Mouse (Mus musculus) kidney, postnatal 10 days (tissue): ENCODE results near the gene Sgsm1.

ENCODE experiments used
- DNase-seq: peaks from one replicate; pipeline ENCODE4 v3.0.0; 2021; ENCODE audit warnings: mixed read lengths

Gene Sgsm1

DNA sequence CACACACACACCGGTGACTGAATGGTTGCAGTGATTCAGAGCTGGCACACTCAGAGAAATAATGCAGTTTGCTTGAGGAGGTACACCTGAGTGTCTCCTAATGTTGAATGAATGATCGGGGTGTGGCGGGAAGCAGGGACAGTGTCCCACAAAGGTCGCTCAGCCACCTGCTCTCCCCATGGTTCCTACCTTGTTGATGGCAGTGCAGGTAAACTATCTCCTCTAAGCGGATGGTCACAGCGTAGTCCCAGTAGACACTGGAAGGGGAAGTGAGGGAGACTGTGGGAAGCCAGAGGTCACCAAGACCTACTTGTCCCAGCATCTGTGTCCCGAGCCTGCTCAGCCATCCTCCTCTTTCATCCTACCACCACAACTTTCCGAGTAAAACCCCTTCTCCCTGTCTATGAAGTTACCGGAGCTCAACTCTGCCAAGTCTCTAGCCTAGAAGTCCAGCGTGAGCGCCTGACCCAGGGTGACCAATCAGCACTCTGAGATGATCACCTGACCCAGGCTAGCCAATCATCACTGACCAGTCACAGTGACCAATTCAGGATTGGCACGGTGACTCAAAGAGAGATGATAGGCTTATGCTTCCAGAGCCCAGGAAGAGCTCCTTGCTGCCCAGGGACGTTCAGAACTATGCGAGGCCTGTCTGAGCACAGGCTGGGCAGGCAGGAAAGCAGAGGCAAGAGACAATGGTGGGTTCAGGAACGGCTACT lies 30.3 kb downstream of the Sgsm1 start:
- peak; percentile 42 for DNase-seq

DNA sequence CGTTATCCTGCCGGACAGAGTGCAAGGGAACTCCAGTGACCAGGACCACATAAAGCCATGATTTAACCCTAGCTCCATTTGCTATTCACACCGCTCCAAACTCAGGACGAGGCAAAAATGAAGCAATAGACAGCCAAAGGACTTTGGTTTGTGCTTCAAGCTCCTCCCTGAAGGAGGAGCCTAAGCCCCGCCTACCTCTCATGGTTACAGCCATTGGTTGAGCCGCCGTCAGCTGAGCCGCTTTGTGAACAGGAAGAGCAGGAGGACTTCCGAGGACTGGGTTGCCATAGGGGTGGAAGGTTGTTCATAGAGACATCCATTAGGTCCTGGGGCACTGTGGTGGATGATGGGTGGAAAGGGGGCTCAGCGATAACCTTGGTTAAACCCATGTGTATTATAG lies 34.7 kb downstream of the Sgsm1 start:
- DNase-seq, result no peak

DNA sequence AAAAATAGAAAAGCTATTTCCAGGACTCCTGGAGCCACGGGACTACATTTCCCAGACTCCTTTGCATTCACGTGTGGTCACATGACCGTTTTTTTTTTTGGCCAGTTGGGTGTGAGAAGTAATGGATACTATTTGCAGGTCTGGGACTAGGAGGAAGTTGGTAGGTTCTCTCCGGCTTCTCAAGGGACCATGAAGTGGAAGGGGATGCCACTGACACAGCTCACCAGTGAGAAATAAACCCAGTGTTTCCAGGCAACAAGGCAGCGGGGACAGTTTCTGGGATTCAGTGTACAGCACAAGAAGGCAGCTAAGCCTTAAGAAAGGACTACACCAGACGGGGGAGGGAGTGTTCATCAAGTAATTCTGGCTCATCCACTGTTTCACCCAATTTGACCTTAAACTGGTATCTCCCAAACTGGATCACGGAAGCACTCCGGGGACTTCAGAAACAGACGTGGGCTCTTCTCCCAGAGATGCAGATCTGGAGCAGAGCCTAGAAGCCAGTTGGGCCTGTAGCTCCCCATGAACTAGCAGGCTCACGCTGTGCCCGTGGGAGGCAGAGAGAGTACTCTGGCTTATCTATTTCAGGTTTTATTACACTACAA lies 39.3 kb downstream of the Sgsm1 start:
- DNase-seq, result no peak

DNA sequence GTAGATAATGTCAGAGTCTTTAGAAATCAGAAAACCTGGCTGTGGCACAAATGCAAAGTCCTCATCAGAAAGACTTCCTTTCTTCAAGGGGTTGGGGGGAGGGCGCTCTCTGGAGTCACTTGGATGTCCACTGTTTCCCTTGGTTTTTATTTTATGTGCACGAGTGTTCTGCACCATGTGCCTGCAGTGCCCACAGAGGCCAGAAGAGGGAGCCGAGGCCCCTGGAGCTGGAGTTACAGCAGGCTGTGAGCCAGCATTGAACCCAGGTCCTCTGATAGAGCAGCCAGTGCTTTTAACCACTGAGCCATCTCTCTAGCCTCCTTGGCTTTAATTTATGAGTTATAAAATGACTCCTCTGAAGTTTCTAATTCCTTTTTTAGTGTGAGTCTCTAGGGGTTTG lies 40.5 kb downstream of the Sgsm1 start:
- no peak for DNase-seq

DNA sequence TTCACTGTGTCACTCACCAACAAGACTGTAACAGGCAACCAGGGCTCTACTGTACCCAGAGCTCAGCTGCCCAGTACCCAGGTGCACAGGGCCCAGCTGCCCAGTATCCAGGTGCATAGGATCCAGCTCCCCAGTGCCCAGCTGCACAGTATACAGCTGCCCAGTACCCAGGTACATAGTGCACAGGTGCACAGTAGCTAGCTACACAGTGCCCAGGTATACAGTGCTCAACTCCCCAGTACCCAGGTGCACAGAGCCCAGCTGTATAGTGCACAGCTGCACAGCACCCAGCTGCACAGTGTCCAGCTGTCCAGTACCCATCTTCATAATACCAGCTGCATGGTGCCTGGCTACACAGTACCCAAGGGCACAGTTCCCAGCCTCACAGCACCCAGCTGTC lies 42.3 kb downstream of the Sgsm1 start:
- DNase-seq, result no peak

DNA sequence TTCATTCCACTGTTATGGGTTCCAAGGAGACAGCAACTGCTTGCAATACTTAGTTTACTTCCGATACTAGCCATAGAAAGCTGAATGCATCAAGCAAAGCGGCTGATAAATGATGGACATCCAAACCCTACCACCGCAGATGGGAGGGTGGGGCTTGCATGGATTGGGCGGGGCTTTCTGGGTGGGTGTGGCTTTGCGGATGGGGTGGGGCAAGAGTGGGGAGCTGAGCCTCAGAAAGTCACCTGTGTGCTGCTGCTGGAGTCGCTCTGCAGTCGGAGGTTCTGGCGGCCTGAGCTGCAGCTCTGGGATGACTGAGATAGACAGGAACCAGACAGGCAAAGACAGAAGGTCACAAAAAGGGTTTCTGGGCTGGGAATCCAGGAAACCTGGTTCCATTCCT lies 44.9 kb downstream of the Sgsm1 start:
- no peak for DNase-seq

DNA sequence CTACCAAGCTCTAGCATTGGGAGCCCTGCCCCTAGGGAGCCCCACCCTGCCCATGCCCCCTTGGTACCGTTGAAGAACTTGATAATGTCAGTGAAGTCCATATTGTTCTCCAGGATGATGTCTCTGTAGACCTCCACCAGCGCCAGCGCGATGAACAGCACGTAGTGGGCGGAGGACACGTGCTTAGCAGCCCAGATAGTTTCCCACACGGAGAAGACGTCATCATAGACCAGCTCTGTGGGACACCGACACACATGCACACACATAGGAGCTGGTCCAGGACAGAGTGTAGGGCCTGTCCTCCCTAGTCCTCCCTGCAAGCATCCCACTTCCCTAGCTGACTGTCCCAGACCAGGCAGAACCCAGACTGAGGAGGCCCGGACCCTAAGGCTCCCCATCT lies 59.8 kb downstream of the Sgsm1 start:
- DNase-seq, result no peak

DNA sequence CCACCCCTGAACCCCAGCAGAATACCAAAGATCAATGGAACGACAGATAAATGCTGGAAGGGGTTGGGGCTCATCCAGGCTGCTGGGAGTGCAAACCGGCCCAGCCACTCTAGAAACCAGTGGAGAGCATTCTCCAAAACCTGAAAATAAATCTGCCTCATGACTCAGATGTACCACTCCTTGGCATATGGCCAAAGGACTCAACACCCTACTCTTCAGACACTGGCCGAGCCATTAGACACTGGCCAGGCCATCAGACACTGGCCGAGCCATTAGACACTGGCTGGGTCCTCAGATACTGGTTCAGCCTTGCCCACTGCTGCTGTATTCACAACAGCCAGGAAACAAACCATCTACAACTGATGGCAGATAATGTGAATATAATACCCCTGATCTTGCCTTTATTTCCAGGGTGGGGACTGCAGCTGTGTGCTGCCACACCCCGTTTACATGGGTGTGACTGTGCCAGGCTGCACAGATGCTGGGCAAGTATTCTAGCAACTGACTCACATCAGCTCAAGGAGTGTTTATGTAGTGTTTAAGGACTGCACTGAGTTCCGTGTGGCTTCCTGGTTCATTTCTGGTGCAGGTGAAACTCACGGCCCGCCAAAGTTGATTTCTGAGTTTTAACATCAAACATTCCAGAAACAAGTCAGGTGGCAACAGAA lies 61.2 kb downstream of the Sgsm1 start:
- DNase-seq, result no peak

DNA sequence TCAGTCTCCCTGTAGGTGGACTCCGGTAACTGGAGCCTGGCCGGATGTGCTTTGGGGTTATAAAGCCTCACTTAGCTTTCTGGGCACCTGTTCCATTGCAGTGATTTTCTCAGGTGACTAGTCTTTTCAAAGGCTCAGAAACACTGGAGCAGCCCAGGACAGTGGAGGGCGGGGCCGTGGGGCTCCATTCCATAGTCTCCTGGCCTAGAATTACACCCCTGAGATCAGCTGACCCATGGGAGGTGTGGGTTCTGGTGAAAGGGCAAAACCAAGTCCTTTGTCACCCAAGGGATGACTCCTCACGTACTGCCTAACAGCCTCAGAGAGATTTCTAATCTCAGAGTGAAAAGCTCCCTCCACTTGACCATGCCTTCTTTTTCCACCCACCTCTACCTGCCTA lies 80.4 kb downstream of the Sgsm1 start:
- DNase-seq, result no peak

DNA sequence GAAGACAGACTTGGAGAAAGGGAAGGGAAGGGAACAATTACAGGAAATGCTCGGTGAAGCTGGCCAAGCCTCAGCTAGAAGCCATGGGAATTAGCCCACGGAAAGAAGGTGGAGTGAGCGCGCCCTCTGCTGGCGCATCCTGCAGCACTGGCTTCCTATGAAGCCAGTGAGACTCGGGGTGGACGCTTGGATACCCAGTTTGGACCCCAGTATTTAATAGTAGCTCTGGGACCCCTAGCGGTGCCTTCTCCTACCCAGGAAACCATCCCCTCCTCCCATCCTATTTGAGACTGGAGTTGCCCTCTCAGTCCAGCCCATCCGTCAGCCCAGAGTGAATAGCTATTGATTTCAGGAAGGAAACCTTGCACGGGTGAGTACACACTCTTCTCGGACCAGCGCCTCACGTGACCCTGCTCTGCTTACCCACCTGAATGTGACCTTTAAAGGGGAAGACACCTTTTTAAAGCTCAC lies 83.9 kb downstream of the Sgsm1 start, which contains the start of gene Tmem211:
TSS of gene Tmem211 (plus strand) at position 278 of the 471 bp plus-strand sequence.
- peak; percentile 95 for DNase-seq

DNA sequence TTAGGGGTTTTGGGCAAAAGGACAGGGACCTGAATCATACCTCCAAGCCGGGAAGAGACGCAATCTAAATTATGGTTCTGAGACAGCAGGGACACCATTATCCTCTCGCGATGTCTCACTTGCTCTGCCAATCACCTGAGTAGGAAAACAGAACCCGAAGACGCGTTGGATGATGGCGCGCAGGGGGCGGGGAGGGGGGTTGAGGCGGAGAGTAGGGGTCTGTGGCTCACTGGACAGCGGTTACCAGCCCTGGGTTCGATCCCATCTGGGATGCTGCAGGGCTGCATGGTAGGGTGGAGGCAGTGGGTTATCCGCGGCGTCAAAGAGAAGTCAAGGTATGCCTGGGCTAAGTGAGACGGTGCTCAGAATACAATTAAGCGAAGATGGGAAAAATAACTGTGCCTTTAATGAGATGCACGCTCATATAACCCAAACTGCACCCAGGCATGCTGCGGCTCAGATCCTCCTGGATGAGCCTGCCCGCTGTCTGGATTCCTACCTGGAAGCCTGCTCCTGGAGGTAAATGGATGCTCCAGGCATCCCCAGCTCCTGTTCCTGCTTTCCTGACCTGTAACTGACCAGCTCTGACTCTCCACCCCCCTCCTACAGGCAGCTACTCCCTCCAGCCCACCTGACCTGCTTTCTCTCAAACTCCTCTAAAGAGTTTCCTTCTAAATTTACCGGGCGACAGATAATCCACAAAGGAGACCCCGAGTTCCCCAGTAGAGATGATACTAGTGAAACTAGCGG lies 84.7 kb downstream of the Sgsm1 start:
- peak; percentile 16 for DNase-seq

DNA sequence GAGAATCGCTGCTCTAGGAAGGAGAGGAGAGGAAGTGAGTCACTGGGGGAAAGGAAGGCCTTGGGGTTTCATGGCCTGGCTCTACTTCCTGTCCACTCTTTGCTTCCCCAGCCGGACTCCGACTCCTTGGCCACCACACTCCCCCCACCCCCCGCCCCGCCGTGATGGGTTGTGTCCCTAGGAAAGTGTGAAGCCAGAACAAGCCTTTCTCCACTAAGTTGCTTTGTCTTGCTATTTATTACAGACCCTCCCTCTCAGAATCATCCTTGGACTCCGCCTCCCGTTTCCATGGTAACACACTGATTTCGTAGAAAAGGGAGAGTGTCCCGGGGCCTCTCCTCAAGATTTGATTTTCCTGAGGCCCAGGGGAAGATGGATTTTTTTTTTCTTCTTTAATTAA lies 85.3 kb downstream of the Sgsm1 start:
- DNase-seq, result peak; percentile 60

DNA sequence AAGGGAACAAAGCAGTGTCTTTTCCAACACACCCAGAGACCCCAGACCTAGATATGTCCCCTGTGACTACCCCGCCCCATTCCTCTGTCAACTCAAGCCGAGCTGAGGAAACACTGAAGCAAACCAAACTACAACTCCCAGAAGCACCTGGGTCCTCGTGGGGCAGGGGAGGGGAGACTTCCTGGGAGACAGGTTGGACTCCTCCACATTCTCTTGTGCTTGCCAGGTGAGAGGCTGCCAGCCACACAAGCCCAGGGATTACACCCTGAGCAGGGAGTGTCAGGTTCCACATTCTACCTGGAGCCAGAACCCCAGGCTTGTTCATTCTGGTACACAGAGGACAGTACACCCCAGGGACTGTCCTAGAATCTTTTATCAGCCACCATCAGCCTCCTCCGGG lies 86.7 kb downstream of the Sgsm1 start:
- peak; percentile 23 for DNase-seq

DNA sequence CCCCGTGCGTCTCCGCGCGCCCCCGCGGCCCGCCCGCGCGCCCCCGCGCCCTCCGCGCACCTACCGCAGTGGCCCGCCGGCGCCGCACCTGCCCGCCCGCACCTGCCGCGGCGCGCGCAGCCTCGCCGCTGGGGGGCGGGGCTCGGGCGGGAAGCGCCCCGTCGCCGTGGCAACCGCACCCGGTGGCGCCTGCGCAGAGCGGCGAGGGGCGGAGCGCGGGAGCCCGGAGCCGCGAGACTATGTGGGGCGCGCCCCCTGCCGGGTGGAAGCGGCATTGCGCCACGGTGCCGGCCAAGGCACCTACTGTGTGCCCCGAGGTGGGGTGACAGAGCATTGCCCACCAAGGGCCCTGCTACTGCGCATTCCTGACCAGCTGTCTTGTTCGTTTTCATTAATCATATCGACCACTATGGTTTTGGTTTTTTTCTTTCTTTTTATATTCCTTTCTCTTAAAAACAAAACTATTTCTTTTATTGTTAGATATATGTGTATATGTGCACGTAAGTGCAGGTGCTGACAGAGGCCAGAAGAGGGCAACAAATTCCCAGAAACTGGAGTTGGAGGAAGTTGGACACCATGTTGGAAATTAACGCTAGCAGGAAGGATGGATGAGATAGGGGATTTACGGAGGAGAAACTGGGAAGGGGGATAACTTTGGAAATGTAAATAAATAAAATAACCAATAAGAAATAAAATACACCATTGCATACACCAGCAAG lies 89.3 kb downstream of the Sgsm1 start, which contains the start of gene 2900026A02Rik:
TSS of gene 2900026A02Rik (minus strand) at position 90 of the 719 bp plus-strand sequence.
- peak; percentile 93 for DNase-seq

DNA sequence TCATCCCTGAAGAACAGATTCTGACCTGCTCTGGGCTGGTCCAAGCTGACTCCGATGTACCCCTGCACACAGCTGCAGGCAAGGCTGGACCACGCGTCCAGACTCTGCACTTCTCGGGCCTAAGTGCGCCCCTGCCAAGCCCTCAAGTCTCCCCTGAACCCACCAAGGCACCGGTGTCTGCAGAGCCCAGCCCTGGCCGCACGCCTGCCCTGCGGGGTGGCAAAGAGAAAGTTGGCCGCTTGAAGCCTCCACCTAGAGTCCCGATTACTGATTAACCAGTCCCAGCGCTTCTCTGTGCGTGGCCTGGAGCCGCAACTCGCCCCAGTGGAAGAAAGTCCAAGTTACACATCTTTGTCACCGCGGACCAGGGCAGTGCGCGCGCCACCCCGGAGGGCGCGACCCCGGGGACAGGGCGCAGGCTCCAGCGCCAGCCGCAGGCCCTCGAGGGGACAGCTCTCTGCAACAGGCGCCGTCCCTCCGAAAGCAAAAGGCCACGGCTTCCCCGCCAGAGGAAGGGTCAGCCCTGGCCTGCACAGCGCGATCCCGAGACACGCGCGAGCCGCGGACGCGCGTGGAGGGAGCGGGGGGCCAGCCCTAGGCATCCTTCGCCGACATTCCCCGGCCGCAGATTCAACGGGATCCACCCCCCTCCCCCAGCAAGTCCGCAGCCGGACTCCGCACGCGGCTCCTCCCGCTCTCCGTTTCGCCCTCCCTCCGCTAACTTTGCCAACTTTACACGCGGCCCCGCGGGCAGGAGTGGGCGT lies 90.0 kb downstream of the Sgsm1 start:
- DNase-seq, result peak; percentile 79

DNA sequence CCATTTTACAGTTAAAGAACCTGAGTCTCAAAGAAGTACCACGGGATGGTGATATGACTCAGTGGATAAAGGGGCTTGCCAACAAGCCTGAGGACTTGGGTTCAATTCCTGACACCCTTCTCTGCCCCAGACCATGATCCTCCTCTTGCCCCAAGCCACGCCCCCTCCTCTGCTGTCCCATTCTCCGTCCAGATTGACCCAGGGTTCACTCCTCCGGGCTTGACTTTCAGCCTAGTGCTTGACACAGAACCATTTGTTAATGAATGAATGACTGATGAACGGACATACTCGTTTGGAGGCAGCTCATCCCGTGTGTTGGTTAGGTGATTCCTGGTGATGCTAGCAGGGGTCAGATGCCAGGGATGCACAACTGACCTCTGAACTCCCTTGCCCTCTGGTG lies 90.7 kb downstream of the Sgsm1 start:
- no peak for DNase-seq

DNA sequence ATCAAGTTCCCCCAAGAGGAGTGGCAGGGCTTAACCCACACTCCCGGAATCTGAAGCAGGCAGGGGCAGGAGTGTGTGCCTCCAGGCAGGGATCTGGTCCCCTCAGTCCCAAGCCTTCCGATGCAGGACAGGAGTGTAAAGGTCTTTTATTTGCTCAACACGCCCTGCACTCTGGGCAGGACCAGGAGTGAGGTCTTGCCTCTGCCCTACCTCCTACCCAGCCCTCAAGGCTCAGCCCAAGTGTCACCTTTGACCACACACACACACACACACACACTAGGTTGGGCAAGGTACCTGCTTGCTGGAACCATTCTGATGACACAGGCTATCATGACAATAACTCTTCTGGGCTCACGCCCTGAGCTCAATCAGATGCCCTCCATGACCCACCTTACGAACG lies 91.1 kb downstream of the Sgsm1 start:
- peak; percentile 35 for DNase-seq

DNA sequence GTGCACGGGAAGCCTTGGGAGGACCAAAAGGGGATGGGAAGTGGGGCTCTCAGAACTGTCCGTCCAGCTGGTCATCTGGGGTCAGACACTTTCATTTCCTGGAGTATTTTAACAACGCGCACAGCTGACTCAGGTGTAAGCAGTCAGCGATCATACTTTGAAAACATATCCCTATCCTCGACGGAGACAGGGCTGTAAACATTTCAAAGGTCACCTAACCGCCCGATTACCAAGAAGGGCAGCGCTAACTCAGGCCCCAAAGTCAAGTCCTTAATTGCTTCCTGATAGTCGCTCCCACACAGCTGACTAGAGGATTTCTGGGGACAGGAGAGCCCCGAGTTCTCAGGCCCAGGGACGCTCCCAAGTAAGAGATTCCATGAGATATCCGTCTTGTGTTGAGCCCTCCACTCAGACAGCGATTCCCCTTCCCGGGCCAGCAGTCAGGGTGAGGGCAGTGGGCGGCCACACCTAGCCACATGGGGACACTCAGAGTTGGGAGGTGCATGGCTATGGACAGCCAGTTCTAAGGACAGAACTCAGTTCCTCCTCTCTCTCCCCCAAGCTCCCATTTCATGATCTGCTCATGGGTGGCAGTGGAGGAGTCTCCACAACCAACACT lies 91.9 kb downstream of the Sgsm1 start:
- peak; percentile 27 for DNase-seq

DNA sequence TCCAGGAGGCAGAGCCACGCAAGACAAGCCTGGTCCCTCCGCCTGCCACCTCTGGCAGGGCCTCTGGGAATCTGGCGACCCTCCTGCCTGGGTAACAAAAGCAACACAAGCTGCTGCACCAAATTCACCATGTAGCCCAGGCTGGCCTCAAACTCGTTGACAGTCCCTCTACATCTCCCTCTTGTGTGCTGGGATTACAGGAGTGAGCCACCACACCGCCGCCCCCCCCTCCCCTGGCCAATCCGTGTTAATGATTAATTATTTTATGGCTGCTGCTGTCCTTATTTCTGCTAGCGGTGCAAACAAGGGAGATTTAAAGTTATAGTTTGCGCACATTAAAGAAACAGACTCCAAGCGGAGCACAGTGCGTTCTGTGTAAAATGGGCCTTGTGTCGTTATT lies 93.5 kb downstream of the Sgsm1 start:
- DNase-seq, result peak; percentile 70

DNA sequence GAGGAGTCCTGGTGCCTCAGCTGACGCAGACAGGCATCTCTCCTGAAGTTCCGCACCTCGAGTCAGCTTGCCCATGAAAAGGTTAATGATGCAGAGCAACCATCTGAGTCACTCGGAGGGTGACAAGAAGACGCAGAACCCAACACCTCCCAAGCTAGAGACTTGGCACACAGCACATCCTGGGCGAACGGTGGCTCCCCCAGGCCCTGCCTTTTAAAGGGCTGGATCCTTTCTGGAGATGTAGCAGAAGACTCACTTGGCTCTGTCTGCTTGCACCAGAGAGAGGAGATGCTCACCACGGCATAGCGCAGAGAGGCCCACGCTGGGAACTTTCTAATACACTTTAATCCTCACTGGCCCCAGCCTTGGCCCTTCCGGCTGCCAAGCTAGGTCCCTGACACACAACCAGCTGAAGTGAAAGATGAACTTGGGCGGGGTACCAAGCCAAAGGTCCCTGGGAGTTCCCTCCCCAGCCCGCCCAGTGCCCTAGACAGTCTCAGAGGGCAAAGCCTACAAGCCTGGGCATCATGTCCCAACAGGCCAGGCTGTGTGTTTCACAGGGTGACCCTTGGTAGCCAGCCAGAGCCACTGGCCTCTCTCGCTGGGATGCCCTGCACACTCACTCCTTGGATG lies 94.1 kb downstream of the Sgsm1 start:
- DNase-seq, result peak; percentile 70

DNA sequence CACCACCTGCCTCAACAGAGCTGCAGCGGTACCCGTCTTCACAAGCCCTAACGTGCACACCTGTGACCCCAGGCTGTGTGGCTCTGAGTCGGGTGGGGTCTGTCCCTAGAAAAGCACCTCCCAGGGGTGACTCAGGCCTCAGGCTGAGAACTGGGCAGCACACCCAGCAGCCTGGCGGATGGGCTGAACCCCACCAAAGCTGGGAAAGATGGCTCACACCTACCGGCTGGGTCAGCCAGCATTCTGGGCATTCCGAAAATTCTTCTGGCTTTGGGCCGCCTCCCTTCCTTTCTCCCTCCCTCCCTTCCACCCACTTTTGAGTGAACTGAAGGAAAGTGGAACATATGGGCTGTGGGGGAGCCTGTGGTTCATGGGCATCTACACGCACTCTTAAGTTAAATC lies 95.0 kb downstream of the Sgsm1 start:
- DNase-seq, result peak; percentile 43
